Mouse (Mus musculus): Measurements from ENCODE around the gene Pecam1. TPM values are rescaled to one million over a fixed set of nuclear protein-coding genes. Genes with fewer than 3 reads are reported as not detected.
"Not testable (repeated sequence)": the region's sequence is repeated elsewhere in the genome, so short reads cannot be mapped to it uniquely, and the experiment has no call there.

Pecam1 gene
- polyA plus RNA-seq, 1 experiment from 2014 or later = 9.5 TPM

- Histone ChIP-seq H3K4me3 (ENCODE audit: low read depth, low read length) (no peak overlapping the region), H3K27ac (ENCODE audit: low read length) (no peak overlapping the region), H3K4me1 (ENCODE audit: control insufficient read depth, low read depth, low read length) (peaks cover 22% of the 10 kb centered on the region), H3K36me3 (ENCODE audit: control insufficient read depth, insufficient read depth) (peaks cover 56% of the 10 kb centered on the region), H3K9me3 (replicated peaks; ENCODE audit: control insufficient read depth, low read length) (no peaks in the 10 kb centered on the region), H3K4me2 (ENCODE audit: low read depth, low read length) (no peak overlapping the region), H3K27me3 (ENCODE audit: control insufficient read depth, insufficient read depth, low read depth, low read length) (no peaks in the 10 kb centered on the region), H3K9ac (ENCODE audit: low read depth, low read length) (no peak overlapping the region)
- no peak for ATAC-seq (ENCODE audit: low read depth)
- WGBS (ENCODE audit: insufficient replicate concordance) = 86% methylated on average over 2 of the region's 2 CpGs
Measured at GRCm38 (mm10) chr11:106784476-106784875, 34.0 kb upstream of the Pecam1 start.

GRCm38 (mm10) chr11:106782841-106783764, 32.7 kb upstream of the Pecam1 start:
- Histone ChIP-seq H3K36me3 (ENCODE audit: control insufficient read depth, insufficient read depth) (peaks cover 56% of the 10 kb centered on the region), H3K27me3 (ENCODE audit: control insufficient read depth, insufficient read depth, low read depth, low read length) (no peaks in the 10 kb centered on the region), H3K4me2 (ENCODE audit: low read depth, low read length) (no peak overlapping the region), H3K4me1 (ENCODE audit: control insufficient read depth, low read depth, low read length) (peaks cover 22% of the 10 kb centered on the region), H3K9me3 (replicated peaks; ENCODE audit: control insufficient read depth, low read length) (no peaks in the 10 kb centered on the region), H3K9ac (ENCODE audit: low read depth, low read length) (no peak overlapping the region), H3K4me3 (ENCODE audit: low read depth, low read length) (no peak overlapping the region), H3K27ac (ENCODE audit: low read length) (no peak overlapping the region)
- ATAC-seq (ENCODE audit: low read depth) = no peak
- WGBS (ENCODE audit: insufficient replicate concordance) = 82% methylated on average over 9 of the region's 9 CpGs

GRCm38 (mm10) chr11:106782271-106782670, 31.8 kb upstream of the Pecam1 start:
- H3K4me3 ChIP-seq (ENCODE audit: low read depth, low read length); H3K27ac ChIP-seq (ENCODE audit: low read length); H3K9ac ChIP-seq (ENCODE audit: low read depth, low read length); ATAC-seq (ENCODE audit: low read depth); H3K4me2 ChIP-seq (ENCODE audit: low read depth, low read length); H3K27me3 ChIP-seq (ENCODE audit: control insufficient read depth, insufficient read depth, low read depth, low read length); H3K9me3 ChIP-seq (replicated peaks; ENCODE audit: control insufficient read depth, low read length): not testable (repeated sequence)
- peaks cover 25% of the 10 kb centered on the region for H3K4me1 ChIP-seq (ENCODE audit: control insufficient read depth, low read depth, low read length)
- H3K36me3 ChIP-seq (ENCODE audit: control insufficient read depth, insufficient read depth) = peaks cover 56% of the 10 kb centered on the region
- WGBS (ENCODE audit: insufficient replicate concordance) = 89% methylated on average over 7 of the region's 7 CpGs

GRCm38 (mm10) chr11:106780590-106781220, 30.3 kb upstream of the Pecam1 start:
- Histone ChIP-seq H3K9me3 (replicated peaks; ENCODE audit: control insufficient read depth, low read length) (no peaks in the 10 kb centered on the region), H3K4me2 (ENCODE audit: low read depth, low read length) (peak overlapping the region; percentile 93; the same call in 1 of the 2 replicates), H3K9ac (ENCODE audit: low read depth, low read length) (no peak overlapping the region), H3K27me3 (ENCODE audit: control insufficient read depth, insufficient read depth, low read depth, low read length) (no peaks in the 10 kb centered on the region), H3K27ac (ENCODE audit: low read length) (peak overlapping the region; percentile 97), H3K36me3 (ENCODE audit: control insufficient read depth, insufficient read depth) (peaks cover 46% of the 10 kb centered on the region), H3K4me3 (ENCODE audit: low read depth, low read length) (no peak overlapping the region), H3K4me1 (ENCODE audit: control insufficient read depth, low read depth, low read length) (peaks cover 19% of the 10 kb centered on the region)
- ATAC-seq (ENCODE audit: low read depth) = no peak
- 75% methylated on average over 6 of the region's 6 CpGs for WGBS (ENCODE audit: insufficient replicate concordance)

GRCm38 (mm10) chr11:106780089-106780425, 29.6 kb upstream of the Pecam1 start:
- peaks cover 14% of the 10 kb centered on the region for H3K4me1 ChIP-seq (ENCODE audit: control insufficient read depth, low read depth, low read length)
- WGBS (ENCODE audit: insufficient replicate concordance) = 64% methylated on average over 4 of the region's 4 CpGs
- peak overlapping the region; percentile 85 for H3K4me3 ChIP-seq (ENCODE audit: low read depth, low read length)
- H3K9ac ChIP-seq (ENCODE audit: low read depth, low read length) = peak overlapping the region; percentile 91
- H3K27ac ChIP-seq (ENCODE audit: low read length) = peak overlapping the region; percentile 97
- peaks cover 46% of the 10 kb centered on the region for H3K36me3 ChIP-seq (ENCODE audit: control insufficient read depth, insufficient read depth)
- H3K27me3 ChIP-seq (ENCODE audit: control insufficient read depth, insufficient read depth, low read depth, low read length) = no peaks in the 10 kb centered on the region
- no peaks in the 10 kb centered on the region for H3K9me3 ChIP-seq (replicated peaks; ENCODE audit: control insufficient read depth, low read length)
- ATAC-seq (ENCODE audit: low read depth) = no peak
- peak overlapping the region; percentile 93 for H3K4me2 ChIP-seq (ENCODE audit: low read depth, low read length)

GRCm38 (mm10) chr11:106779388-106780088, 29.1 kb upstream of the Pecam1 start, which contains the start of gene Polg2:
TSS of gene Polg2 (minus strand) at chr11:106779537.
- ATAC-seq (ENCODE audit: low read depth) = peak; percentile 99
- Histone ChIP-seq H3K4me2 (ENCODE audit: low read depth, low read length) (peak within 1 kb of the TSS; percentile 93), H3K27me3 (ENCODE audit: control insufficient read depth, insufficient read depth, low read depth, low read length) (no peaks in the 10 kb centered on the region), H3K9ac (ENCODE audit: low read depth, low read length) (peak within 1 kb of the TSS; percentile 91), H3K4me3 (ENCODE audit: low read depth, low read length) (peak within 1 kb of the TSS; percentile 85), H3K9me3 (replicated peaks; ENCODE audit: control insufficient read depth, low read length) (no peaks in the 10 kb centered on the region), H3K36me3 (ENCODE audit: control insufficient read depth, insufficient read depth) (peaks cover 42% of the 10 kb centered on the region), H3K27ac (ENCODE audit: low read length) (peak within 1 kb of the TSS; percentile 97), H3K4me1 (ENCODE audit: control insufficient read depth, low read depth, low read length) (peaks cover 14% of the 10 kb centered on the region)
- 1% methylated on average over 30 of the region's 30 CpGs for WGBS (ENCODE audit: insufficient replicate concordance)

- Histone ChIP-seq H3K4me1 (ENCODE audit: control insufficient read depth, low read depth, low read length) (peaks cover 14% of the 10 kb centered on the region), H3K4me3 (ENCODE audit: low read depth, low read length) (peak overlapping the region; percentile 85), H3K9ac (ENCODE audit: low read depth, low read length) (peak overlapping the region; percentile 91), H3K9me3 (replicated peaks; ENCODE audit: control insufficient read depth, low read length) (no peaks in the 10 kb centered on the region), H3K27ac (ENCODE audit: low read length) (peak overlapping the region; percentile 97), H3K27me3 (ENCODE audit: control insufficient read depth, insufficient read depth, low read depth, low read length) (no peaks in the 10 kb centered on the region), H3K4me2 (ENCODE audit: low read depth, low read length) (peak overlapping the region; percentile 93), H3K36me3 (ENCODE audit: control insufficient read depth, insufficient read depth) (peaks cover 35% of the 10 kb centered on the region)
- peak; percentile 60 for ATAC-seq (ENCODE audit: low read depth)
- WGBS (ENCODE audit: insufficient replicate concordance) = under 1% methylated on average over 39 of the region's 39 CpGs
Measured at GRCm38 (mm10) chr11:106778589-106779387, 28.4 kb upstream of the Pecam1 start.

- no peaks in the 10 kb centered on the region for H3K9me3 ChIP-seq (replicated peaks; ENCODE audit: control insufficient read depth, low read length)
Measured at GRCm38 (mm10) chr11:106778132-106778531, 27.7 kb upstream of the Pecam1 start.

More at GRCm38 (mm10) chr11:106778132-106778531, 27.7 kb upstream of the Pecam1 start:
- peaks cover 30% of the 10 kb centered on the region for H3K36me3 ChIP-seq (ENCODE audit: control insufficient read depth, insufficient read depth)
- 69% methylated on average over 7 of the region's 7 CpGs for WGBS (ENCODE audit: insufficient replicate concordance)
- peak overlapping the region; percentile 85 for H3K4me3 ChIP-seq (ENCODE audit: low read depth, low read length)
- no peak for ATAC-seq (ENCODE audit: low read depth)
- H3K27me3 ChIP-seq (ENCODE audit: control insufficient read depth, insufficient read depth, low read depth, low read length) = no peaks in the 10 kb centered on the region
- H3K27ac ChIP-seq (ENCODE audit: low read length) = no peak overlapping the region
- peaks cover 14% of the 10 kb centered on the region for H3K4me1 ChIP-seq (ENCODE audit: control insufficient read depth, low read depth, low read length)
- peak overlapping the region; percentile 93 for H3K4me2 ChIP-seq (ENCODE audit: low read depth, low read length)
- H3K9ac ChIP-seq (ENCODE audit: low read depth, low read length) = no peak overlapping the region; the same call in 1 of the 2 replicates

Measured in liver, embryonic 16.5 days (tissue).